Mouse (Mus musculus) bone marrow, adult 2 months (tissue): Measurements from ENCODE around the gene Vps13d.

Experiments
- CTCF ChIP-seq: fragments of 200-500 bp; IDR thresholded peaks from 2 replicates; pipeline ENCODE4 v1.5.1; 2011; ENCODE audit warnings: low read length, control low read depth; ENCODE audit not compliant: control insufficient read depth, insufficient read depth
- POLR2A ChIP-seq: fragments of 200-500 bp; IDR thresholded peaks from 2 replicates; pipeline ENCODE4 v1.6.1; 2011; ENCODE audit warnings: low read depth, mild to moderate bottlenecking, control low read depth, low read length, borderline replicate concordance; ENCODE audit not compliant: control insufficient read depth

GRCm38 (mm10) chr4:145033392-145033791 is 161.4 kb downstream of the Vps13d start:
- TF ChIP-seq CTCF (no peak), POLR2A (no peak)
